Mouse (Mus musculus) brain, embryonic 14.5 days (tissue): ENCODE measurements around the gene Gm12185.
"Not testable (repeated sequence)": the region's sequence is repeated elsewhere in the genome, so short reads cannot be mapped to it uniquely, and the experiment has no call there.

Experiments used
- CTCF ChIP-seq: fragments of 200-500 bp; IDR thresholded peaks from 2 replicates; pipeline ENCODE4 v1.5.1; 2012; ENCODE audit warnings: inconsistent platforms, mild to moderate bottlenecking, moderate library complexity, borderline replicate concordance; ENCODE audit not compliant: insufficient read depth, insufficient read length; ENCODE audit errors: extremely low read depth
- POLR2A ChIP-seq: fragments of 200-500 bp; IDR thresholded peaks from 2 replicates; pipeline ENCODE4 v1.6.1; 2012; ENCODE audit warnings: mild to moderate bottlenecking, inconsistent platforms, borderline replicate concordance; ENCODE audit not compliant: poor library complexity, insufficient read depth, insufficient read length, severe bottlenecking; ENCODE audit errors: extremely low read depth

DNA sequence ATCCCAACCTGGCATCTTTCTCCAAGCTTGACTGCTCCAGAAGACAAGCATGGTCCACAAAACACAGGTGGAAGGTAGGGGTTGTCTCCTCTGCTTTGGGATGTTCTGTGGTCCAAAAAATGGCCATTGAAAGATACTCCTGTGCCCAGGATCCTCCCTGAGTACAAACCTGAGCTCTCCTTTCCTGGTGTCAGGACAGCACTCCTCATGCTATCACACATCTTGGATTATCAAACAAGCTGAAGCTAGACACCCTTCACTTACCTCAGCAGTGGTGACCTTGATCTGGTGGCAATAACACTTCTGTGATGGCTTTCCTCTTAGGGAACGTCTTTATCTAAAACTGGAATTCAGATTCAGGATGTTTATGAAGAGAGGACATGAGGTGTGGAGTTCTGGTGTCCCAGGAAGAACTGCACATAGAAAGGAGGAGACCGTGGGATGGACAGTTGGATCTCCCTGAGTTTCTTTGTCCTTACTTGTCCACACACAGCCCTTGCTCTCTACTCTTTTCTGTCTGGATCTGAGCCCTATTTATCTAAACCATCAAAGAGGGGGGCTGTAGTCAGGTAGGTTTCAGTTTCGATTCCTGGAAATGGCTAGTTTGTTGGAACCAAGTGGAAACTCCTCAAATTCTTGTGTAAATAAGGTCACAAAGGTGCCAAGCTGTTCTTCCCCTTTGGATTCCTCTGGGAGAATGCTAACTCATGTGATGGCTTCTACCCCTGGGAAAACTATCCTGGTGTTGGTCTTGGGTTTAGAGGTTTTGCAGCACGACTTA is at the start of gene Gm12185:
- TF ChIP-seq CTCF, POLR2A: not testable (repeated sequence)
